Mouse (Mus musculus): ENCODE measurements around the gene Mydgf.
A peak's percentile ranks its signal among the peaks of the same experiment; 100 is the strongest.

Gene Mydgf

DNA sequence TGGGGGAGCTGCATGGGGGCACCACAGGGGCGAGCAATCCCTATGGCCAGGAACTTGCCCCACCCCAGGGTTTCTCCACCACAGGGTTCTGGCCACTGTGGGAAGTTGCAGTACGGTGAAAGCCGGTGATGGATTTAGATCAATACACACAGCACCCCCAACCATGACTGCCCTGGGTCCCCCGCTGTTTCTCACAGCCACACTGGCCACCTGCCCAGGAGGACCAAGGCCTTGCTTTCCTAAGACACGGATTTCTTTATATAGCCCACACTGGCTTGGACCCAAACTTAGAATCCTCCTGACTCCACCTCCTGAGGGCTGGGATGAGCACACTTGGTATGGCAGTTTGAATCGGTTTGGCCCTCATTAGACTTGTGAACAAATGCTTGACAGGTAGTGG is 7.5 kb upstream of the Mydgf start:
- no peak for DNase-seq (ENCODE audit: extremely low spot score)

DNA sequence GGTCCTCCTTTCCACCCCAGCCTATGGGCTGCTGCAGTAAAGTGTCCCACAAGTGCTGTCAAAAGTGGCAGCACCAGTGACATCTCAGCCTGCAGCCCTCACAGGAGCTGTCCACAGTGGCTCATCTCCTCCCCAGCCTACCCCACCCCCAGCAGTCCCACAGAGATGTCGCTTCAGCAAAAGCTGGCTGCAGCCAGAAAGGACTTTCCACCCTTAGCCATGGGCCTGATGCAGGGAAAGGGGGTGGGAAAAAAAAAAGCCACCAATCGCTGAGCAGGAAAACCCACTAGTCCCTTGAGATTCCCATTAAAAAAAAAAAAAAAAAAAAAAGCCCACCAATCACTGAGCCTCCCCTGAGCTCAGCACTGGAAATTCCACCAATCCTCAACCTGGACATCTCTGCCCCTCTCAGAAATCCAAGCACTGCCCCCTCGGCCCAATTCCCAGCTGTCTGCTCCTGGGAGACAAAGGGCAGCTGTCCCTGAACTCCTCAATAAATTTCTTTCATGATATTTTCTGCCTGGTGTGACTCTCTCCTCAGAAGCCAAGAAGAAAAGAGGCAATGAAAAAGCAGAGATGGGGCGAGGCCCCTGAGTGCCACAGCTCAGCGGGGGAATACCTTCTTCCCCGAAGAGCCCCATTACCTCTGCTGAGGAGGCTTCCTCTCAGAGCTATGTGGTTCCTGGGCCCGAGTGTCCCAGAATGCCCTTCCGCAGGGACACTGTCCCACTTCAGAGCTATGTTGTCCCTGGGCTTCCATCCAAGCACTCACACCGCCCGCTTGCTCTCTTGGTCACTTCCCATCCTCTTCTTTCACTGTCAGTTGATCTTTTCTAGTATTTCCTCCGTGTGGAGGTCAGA is 1.8 kb upstream of the Mydgf start:
- peak; percentile 42 for DNase-seq (ENCODE audit: extremely low spot score)

GRCm38 (mm10) chr17:56182975-56183657 is 604 bp downstream of the Mydgf start:
- no peak for DNase-seq (ENCODE audit: extremely low spot score)

DNA sequence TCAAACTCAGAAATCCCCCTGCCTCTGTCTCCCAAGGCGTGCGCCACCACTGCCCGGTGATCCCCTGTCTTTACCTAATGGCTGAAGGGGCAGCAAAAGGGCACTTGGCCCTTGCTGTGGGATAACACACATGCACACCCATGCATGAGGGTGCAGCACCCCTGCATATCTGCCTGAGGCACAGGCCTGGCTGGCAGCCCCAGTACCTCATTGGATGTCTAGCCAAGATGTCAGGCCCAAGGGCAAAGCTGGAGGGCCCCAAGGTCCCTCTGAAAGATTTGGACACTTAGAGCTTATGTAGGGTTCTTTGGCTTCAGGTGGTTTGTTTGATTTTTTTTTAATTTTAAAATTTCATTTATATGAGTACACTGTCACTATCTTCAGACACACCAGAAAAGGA is 8.3 kb downstream of the Mydgf start:
- DNase-seq (ENCODE audit: extremely low spot score) = no peak

DNA sequence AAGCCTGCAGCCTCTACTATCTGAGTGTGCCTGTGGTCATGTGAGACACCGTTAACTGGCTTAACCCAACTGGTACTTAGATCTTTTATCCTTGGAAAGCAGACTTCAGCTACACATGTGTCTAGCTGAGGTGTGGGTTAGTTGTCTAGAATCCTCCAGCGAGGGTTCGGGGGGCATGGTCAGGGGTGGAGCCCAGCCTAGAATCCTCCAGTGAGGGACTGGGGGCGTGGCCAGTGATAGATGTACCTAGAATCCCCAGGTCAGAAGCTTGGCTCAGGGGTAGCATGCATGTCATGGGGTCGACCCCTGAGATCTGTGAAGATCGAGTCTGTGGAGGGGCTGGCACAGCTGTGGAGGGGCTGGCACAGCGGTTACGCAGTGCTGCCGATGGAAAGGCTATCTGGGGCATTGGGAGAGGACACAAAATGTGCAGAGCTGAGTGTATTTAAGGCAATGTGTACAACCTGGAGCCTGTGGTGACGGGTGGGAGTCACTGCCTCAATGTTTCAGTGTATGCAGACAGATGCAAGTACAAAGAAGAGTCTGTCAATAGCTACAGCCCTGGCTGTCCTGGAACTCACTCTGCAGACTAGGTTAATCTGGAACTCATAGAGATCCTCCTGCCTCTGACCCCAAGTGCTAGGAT is 10.2 kb downstream of the Mydgf start:
- DNase-seq (ENCODE audit: extremely low spot score) = no peak

- DNase-seq (ENCODE audit: extremely low spot score) = no peak
These were observed 11.8 kb downstream of the Mydgf start for GRCm38 (mm10) chr17:56171881-56172280.

DNA sequence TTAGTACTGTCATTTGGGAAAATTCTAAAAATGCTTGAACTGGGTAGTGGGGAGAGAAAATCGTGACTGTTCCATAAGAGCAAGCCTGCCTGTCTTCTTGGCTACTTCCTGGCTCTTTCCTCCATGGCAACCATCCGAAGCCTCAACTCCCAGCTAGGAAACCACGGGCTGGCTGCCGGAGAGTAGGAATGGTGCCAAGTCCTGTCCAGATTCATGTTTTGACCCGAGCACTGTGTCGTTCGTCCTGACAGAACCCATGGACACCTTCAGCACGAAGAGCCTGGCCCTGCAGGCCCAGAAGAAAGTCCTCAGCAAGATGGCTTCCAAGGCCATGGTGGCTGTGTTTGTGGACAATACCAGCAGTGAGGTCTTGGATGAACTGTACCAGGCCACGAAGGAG is 12.3 kb downstream of the Mydgf start:
- no peak for DNase-seq (ENCODE audit: extremely low spot score)

- DNase-seq (ENCODE audit: extremely low spot score) = peak; percentile 46
These were observed 13.1 kb downstream of the Mydgf start for GRCm38 (mm10) chr17:56170636-56171035.

DNA sequence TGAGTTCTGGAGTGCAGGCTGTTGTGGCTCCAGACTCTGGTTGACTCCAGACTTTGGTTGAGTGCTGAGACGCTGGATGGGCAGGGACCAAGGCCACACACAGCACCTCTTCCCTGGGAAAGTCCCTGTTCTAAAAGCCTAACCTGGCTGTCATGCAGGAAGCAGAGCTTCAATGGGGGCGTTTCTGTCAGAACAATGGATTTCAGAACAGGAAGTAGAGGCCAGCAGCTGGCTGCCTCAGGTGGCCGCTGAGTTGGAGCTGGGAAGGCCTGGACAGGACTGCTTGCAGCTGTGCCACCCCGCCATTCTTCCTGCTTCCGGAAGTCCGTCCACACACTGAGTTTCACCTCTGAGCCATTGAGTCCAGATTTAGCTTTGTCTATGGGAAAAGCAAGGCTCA is 13.9 kb downstream of the Mydgf start:
- peak; percentile 35 for DNase-seq (ENCODE audit: extremely low spot score)

DNA sequence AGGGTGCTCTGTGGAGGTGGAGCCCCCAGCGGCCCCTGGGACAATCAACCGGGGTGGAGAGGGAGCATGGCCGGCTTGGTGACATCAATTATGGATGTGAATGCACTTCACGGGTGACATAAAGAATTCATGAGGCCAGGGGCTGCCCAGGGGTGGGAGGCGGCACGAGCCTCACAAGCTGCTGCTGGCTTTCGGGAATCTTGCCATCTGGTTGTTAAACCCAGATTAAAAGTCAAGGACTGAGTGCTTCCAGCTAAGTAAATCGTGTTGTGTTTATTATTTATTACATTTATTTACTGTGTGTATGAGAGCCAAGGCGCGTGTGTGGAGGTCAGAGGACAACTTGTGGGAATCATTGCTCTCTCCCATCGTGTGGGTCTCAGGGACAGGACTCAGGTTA is 18.0 kb downstream of the Mydgf start:
- DNase-seq (ENCODE audit: extremely low spot score) = no peak

DNA sequence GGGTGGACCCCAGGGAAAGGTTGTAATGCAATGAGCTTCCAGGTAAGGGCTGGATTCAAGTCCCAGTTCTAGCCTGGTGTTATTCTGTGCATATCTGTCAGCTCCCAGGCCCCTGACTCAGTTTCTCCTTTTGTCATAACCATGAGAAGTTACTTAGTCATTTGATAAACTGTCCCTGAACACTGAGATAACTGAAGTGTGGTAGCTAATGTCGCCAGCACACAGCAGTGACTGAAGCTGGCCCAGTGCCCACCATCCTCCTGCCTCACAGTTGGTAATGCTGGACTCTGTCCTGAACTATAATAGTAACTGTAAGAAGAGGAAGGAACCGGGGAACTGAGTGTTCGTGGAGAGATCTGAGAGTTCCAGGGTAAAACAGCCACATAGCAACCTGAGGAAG is 19.2 kb downstream of the Mydgf start:
- DNase-seq (ENCODE audit: extremely low spot score) = no peak

GRCm38 (mm10) chr17:56163523-56164102 is 20.1 kb downstream of the Mydgf start:
- DNase-seq (ENCODE audit: extremely low spot score) = no peak

DNA sequence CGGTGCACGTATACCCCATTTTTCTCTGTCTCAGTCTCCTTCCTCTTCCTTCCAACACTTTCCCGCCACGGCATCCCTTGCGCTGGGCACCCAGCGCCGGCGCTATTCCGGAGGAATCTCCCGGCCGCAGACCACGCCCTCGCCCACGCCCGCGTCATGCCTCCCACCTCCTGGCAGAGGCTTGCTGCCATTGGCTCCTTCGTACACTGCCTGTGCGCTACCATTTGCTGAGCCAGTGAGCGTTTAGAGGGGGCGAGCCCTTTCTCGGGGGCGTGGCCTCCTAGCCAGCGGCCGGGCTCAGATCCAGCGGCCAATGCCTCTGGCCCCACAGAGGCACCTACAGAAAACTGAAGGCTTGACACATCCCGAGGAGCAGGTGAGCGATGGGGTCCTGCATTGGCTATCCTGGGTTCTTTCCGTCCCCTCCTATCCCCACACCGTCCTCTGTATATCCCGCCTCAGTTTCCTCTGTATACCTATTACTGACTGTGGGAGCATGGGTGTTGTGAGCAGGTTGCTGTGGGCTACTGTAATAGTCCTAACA is 21.4 kb downstream of the Mydgf start, which contains the start of gene Tnfaip8l1:
Tnfaip8l1 (plus strand) TSS at position 247 of the 544 bp plus-strand sequence.
- peak; percentile 93 for DNase-seq (ENCODE audit: extremely low spot score)

- peak; percentile 76 for DNase-seq (ENCODE audit: extremely low spot score)
These were observed 24.0 kb downstream of the Mydgf start for GRCm38 (mm10) chr17:56159729-56160128.

DNA sequence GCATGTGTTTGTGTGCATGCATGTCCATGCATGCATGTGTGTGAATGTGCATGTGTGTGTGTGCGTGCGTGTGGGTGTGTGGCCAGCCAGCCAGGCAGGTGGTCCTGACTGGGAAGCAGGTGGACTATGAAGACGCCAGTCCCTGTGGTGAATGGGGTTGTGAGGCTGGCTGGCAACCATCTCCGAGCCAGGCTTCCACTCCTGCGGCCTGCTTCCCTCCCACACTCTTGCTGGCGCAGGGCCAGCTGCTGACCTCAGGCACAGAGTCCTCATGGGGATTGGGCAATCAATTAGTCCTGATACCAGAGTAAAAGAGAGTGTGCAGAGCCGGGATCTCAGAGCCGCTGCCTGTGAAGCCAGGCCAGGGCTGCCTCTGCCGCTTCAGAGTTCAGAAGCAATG is 30.1 kb downstream of the Mydgf start:
- no peak for DNase-seq (ENCODE audit: extremely low spot score)

GRCm38 (mm10) chr17:56149897-56150296 is 33.8 kb downstream of the Mydgf start:
- DNase-seq (ENCODE audit: extremely low spot score) = no peak

DNA sequence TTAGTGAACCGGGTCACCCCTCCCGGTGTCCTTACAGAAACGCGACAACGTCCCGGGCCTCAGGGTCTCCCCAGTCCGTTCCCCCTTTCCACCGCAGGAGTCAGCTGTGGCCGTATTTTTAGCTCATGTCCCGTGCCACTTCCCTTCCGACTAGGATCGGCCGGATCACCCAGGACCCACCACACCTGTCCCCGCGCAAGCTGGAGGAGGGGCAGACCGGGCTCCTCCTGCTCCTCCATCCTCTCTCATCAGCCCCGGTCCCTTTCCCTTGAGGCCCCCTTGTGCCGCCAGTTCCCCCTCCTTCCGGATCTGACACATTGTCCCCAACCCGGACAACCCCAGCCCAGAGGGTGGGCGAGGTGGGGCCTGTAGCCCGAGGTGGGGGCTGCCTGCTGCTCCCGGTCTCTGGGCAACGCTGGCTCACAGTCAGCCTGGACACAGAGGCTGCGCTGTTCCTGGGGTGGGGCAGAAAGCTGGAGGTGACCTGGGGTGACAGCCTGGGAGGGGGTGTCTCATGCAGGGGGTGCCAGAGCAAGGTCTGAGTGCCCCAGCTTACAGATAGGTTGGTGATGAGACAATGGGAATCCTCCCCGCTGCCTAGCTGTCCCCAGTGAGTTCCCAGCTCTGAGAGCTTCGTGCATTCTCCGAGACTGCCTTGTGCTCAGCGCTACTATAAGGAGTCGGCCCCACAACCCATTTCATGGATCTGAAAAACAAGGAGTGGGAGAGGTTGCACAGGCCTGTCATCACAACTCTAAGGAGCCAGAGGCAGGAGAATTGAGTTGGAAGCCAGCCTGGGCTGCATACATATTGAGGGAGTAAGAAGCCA is 34.7 kb downstream of the Mydgf start:
- no peak for DNase-seq (ENCODE audit: extremely low spot score)

DNA sequence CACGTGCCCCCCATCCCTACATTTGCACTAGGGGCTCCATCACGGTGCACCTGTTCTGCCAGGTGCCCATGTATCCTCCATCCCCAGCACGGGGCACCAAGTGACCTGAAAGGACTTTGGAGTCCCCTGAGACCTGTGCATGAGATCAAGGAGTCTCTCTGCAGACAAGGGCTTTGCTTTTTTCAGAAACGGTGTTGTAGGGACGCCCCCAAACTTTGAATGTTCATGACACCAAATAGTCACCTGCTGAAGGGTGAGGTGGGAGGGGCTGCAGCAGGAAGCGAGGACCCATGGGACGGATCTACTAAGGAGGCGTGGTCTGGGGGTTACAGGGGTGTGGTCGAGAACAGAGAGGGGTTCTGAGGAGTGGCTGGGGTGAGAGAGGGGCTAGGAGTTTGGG is 35.4 kb downstream of the Mydgf start:
- no peak for DNase-seq (ENCODE audit: extremely low spot score)

GRCm38 (mm10) chr17:56147420-56147819 is 36.3 kb downstream of the Mydgf start:
- DNase-seq (ENCODE audit: extremely low spot score) = no peak

DNA sequence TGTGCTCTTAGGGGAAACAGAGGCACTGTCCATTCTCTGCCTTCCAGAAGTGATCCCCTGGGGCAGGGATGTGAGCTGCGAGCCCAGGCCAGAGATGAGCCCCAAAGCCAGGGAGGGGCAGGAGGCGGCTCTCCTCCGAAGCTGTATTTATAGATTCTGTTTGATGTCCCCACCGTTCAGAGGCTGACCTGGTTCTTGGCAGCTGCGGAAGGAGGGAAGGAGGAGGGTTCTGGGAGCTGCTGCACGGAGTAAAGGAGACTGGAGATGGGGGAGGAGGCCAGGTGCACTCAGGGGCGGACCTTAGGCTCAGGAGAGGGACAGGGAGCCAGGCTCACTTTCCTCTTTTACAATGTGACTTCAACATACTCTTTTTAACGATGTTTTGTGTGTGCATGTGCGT is 37.6 kb downstream of the Mydgf start:
- DNase-seq (ENCODE audit: extremely low spot score) = no peak

- DNase-seq (ENCODE audit: extremely low spot score) = no peak
These were observed 39.2 kb downstream of the Mydgf start for GRCm38 (mm10) chr17:56144546-56144945.

All from embryo, embryonic 9.5 days (tissue).